In the genomic region with DNA sequence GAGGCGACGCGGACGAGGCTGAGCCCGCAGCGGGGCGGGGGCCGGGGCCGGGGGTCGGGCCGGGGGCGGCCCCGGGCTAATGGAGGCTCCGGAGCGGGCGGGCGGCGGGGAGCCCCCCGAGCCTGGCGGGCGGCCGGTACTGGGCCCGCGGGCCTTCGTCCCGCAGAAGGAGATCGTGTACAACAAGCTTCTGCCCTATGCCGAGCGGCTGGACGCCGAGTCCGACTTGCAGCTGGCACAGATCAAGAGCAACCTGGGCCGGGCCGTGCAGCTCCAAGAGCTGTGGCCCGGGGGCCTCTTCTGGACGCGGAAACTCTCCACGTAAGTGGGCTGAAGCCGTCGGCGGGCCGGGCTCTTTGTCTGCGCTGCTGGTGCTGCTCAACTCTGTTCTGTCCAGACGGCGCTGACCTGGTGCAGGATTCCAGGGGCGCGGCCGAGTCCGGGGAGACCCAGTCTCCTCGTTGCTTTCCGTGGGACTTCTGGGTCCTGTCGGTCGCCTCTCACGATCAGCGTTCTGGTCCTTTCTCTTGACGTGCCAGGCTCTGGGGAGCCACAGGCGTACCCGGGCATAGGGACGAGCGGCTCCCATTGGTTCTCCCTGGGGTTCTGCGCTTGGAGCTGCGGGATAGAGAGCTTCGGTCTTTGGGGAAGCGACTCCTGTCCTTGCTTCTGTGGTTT, we compare ENCODE assay signal across 7 mouse cellular contexts. TPM values are rescaled to one million over a fixed set of nuclear protein-coding genes. Genes with fewer than 3 reads are reported as not detected.
DNase-seq lines count a peak whose midpoint lies in the region; ATAC-seq and TF ChIP-seq lines count a peak whose summit lies in the region.

No protein-coding gene starts in this region.

- DNase-seq in adrenal gland, adult 18-20 months (ENCODE audit: low spot score in 2 of 2): peak; percentile 53 to 55
- peak; percentile 59 for DNase-seq in gastrocnemius, postnatal 10 days
- DNase-seq in limb, embryonic 11.5 days (ENCODE audit: low spot score): peak; percentile 76
- DNase-seq in spleen, adult 12 weeks (ENCODE audit: low spot score): peak; percentile 58

- peak overlapping the region; percentile 70 for H3K4me2 ChIP-seq in intestine, embryonic 15.5 days (replicated peaks)
- peak overlapping the region; percentile 58 for H3K4me2 ChIP-seq in limb, embryonic 11.5 days (ENCODE audit: low read depth, severe bottlenecking)
- peak overlapping the region; percentile 77 for H3K4me2 ChIP-seq in midbrain, embryonic 13.5 days (replicated peaks)

- H3K4me3 ChIP-seq in cortical plate, adult 2 months (ENCODE audit: insufficient read depth, low read length): peak overlapping the region; percentile 69
- peak overlapping the region; percentile 96 for H3K4me3 ChIP-seq in intestine, embryonic 15.5 days (replicated peaks)
- peak overlapping the region; percentile 95 for H3K4me3 ChIP-seq in limb, embryonic 11.5 days (ENCODE audit: low read depth, low read length)
- peak overlapping the region; percentile 98 for H3K4me3 ChIP-seq in midbrain, embryonic 13.5 days (replicated peaks)

- H3K27me3 ChIP-seq in intestine, embryonic 15.5 days (replicated peaks): no peaks in the 10 kb centered on the region
- no peaks in the 10 kb centered on the region for H3K27me3 ChIP-seq in limb, embryonic 11.5 days (ENCODE audit: control insufficient read depth, insufficient read depth, low read length)
- no peaks in the 10 kb centered on the region for H3K27me3 ChIP-seq in midbrain, embryonic 13.5 days

- peak; percentile 84 for ATAC-seq in intestine, embryonic 15.5 days
- ATAC-seq in limb, embryonic 11.5 days (ENCODE audit: insufficient number of reproducible peaks, low FRiP score, low TSS enrichment, low read depth): peak; percentile 85
- peak; percentile 86 for ATAC-seq in midbrain, embryonic 13.5 days

- no peak overlapping the region for H3K27ac ChIP-seq in cortical plate, adult 2 months (ENCODE audit: insufficient read depth, low read length)
- H3K27ac ChIP-seq in intestine, embryonic 15.5 days: peak overlapping the region; percentile 93
- peak overlapping the region; percentile 58 for H3K27ac ChIP-seq in limb, embryonic 11.5 days (replicated peaks; ENCODE audit: low read depth, low read length)
- peak overlapping the region; percentile 94 for H3K27ac ChIP-seq in midbrain, embryonic 13.5 days

- no peaks in the 10 kb centered on the region for H3K36me3 ChIP-seq in intestine, embryonic 15.5 days
- H3K36me3 ChIP-seq in limb, embryonic 11.5 days (ENCODE audit: control insufficient read depth, insufficient read depth, low read length): no peaks in the 10 kb centered on the region
- H3K36me3 ChIP-seq in midbrain, embryonic 13.5 days: no peaks in the 10 kb centered on the region

- H3K9me3 ChIP-seq in intestine, embryonic 15.5 days: no peaks in the 10 kb centered on the region
- H3K9me3 ChIP-seq in limb, embryonic 11.5 days (ENCODE audit: control insufficient read depth, low read length): no peaks in the 10 kb centered on the region
- H3K9me3 ChIP-seq in midbrain, embryonic 13.5 days: no peaks in the 10 kb centered on the region

- peak overlapping the region; percentile 99 for H3K9ac ChIP-seq in intestine, embryonic 15.5 days
- H3K9ac ChIP-seq in limb, embryonic 11.5 days (ENCODE audit: low read length): peak overlapping the region; percentile 95
- peak overlapping the region; percentile 98 for H3K9ac ChIP-seq in midbrain, embryonic 13.5 days (replicated peaks)

- H3K4me1 ChIP-seq in cortical plate, adult 2 months (ENCODE audit: control insufficient read depth, insufficient read depth, low read length): no peaks in the 10 kb centered on the region; the same call in 1 of the 2 replicates
- H3K4me1 ChIP-seq in intestine, embryonic 15.5 days (replicated peaks): 0 out of 2 replicates have a peak, but pooled peaks cover 2% of the 10 kb centered on the region
- peaks cover 3% of the 10 kb centered on the region; the same call in 1 of the 2 replicates for H3K4me1 ChIP-seq in limb, embryonic 11.5 days (ENCODE audit: control insufficient read depth, insufficient read depth, low read length)
- peaks cover 27% of the 10 kb centered on the region for H3K4me1 ChIP-seq in midbrain, embryonic 13.5 days (replicated peaks)

- WGBS in intestine, embryonic 15.5 days: 0% methylated on average over 50 of the region's 64 CpGs
- under 1% methylated on average over 53 of the region's 64 CpGs for WGBS in limb, embryonic 11.5 days
- under 1% methylated on average over 57 of the region's 64 CpGs for WGBS in midbrain, embryonic 13.5 days

- no peak for TF ChIP-seq CTCF in cortical plate, adult 2 months (IDR thresholded peaks at IDR 0.05; ENCODE audit: extremely low read depth, insufficient read depth, low read length)

- TF ChIP-seq POLR2A in cortical plate, adult 2 months (IDR thresholded peaks at IDR 0.05; ENCODE audit: extremely low read depth, insufficient read depth, low read length): no peak

RNA-seq across cellular contexts. Expression of a gene that starts 0.5 kb away (rescaled TPM):
- 10 to 100 TPM; 48.8 to 61.6 TPM for total RNA-seq in adrenal gland, adult 18-20 months (2021)
- polyA plus RNA-seq in cortical plate, adult 2 months (2012; rRNA removed): 29.3 and 31.4 TPM in 2 replicates
- total RNA-seq in gastrocnemius, postnatal 10 days (2021): 10 to 100 TPM; 80.9 to 87.4 TPM
- polyA plus RNA-seq in intestine, embryonic 15.5 days (2015; fragmentation: Nextera tagmentation; extraction: Ambion mirVana): 16.4 and 17.5 TPM in 2 replicates
- 36.5 and 36.9 TPM in 2 replicates for polyA plus RNA-seq in limb, embryonic 11.5 days (2014; fragmentation: Nextera tagmentation; extraction: Ambion mirVana)
- 24.7 and 24.9 TPM in 2 replicates for polyA plus RNA-seq in midbrain, embryonic 13.5 days (2015; fragmentation: Nextera tagmentation; extraction: Ambion mirVana)
